Mouse (Mus musculus) CH12.LX (cell line): Measurements from ENCODE around the gene Thrap3. TPM values are rescaled to one million over a fixed set of nuclear protein-coding genes. Genes with fewer than 3 reads are reported as not detected.
A peak's percentile ranks its signal among the peaks of the same experiment; 100 is the strongest.

Source experiments
- DNase-seq: peaks from one replicate; pipeline ENCODE4 v3.0.0-alpha.2; 2013; ENCODE audit errors: extremely low read depth
- H3K27ac ChIP-seq: 2 replicates; pipeline ENCODE4 v1.5.1; 2012; ENCODE audit warnings: low read depth, mild to moderate bottlenecking, control low read depth, moderate library complexity; ENCODE audit not compliant: insufficient read depth
- H3K27me3 ChIP-seq: replicated peaks from 2 replicates; pipeline ENCODE3; 2012; ENCODE audit warnings: inconsistent platforms
- H3K36me3 ChIP-seq, 2 experiments: replicated peaks in 1 of 2; 2 replicates each; pipeline versions ENCODE3 to v1.6.1; 2012; ENCODE audit warnings: inconsistent platforms in 1 of 2, low read length in 1 of 2, mild to moderate bottlenecking in 1 of 2, mixed read lengths in 1 of 2, moderate library complexity in 1 of 2; ENCODE audit not compliant: control insufficient read depth in 1 of 2, insufficient read depth in 1 of 2
- H3K4me1 ChIP-seq, 2 experiments: 2 replicates each; pipeline ENCODE4 v1.6.1; 2012; ENCODE audit warnings: inconsistent platforms in 1 of 2, moderate library complexity in 1 of 2; ENCODE audit not compliant: insufficient read depth in 2 of 2, control insufficient read depth in 1 of 2
- H3K4me2 ChIP-seq: 2 replicates; pipeline ENCODE4 v1.6.1; 2012; ENCODE audit warnings: low read depth, mild to moderate bottlenecking, control low read depth; ENCODE audit not compliant: poor library complexity, insufficient read depth, severe bottlenecking
- H3K4me3 ChIP-seq, 3 experiments: fragments of 150-350 bp in 1 of 3; sonication (generic) in 1 of 3; replicated peaks in 1 of 3; 2 replicates each; pipeline versions ENCODE3 to v1.5.1; 2011 to 2012; ENCODE audit warnings: low read depth in 2 of 3, low read length in 2 of 3, mild to moderate bottlenecking in 2 of 3, moderate library complexity in 2 of 3, control low read depth in 1 of 3, improper control_type of control experiment in 1 of 3, inconsistent platforms in 1 of 3, mixed read lengths in 1 of 3; ENCODE audit not compliant: poor library complexity in 1 of 3
- H3K79me2 ChIP-seq: replicated peaks from 2 replicates; pipeline ENCODE4 v1.6.1; 2012; ENCODE audit warnings: mild to moderate bottlenecking, moderate library complexity; ENCODE audit not compliant: control insufficient read depth, poor library complexity, insufficient read depth, severe bottlenecking; ENCODE audit errors: extremely low read depth
- H3K9ac ChIP-seq: 2 replicates; pipeline ENCODE4 v1.6.1; 2012; ENCODE audit warnings: low read depth, mild to moderate bottlenecking, control low read depth, moderate library complexity; ENCODE audit not compliant: insufficient read depth
- H3K9me3 ChIP-seq: replicated peaks from 2 replicates; pipeline ENCODE3; 2012; ENCODE audit warnings: low read length, inconsistent platforms, mixed read lengths
- E2F4 ChIP-seq: IDR thresholded peaks from 2 replicates; pipeline ENCODE4 v1.6.1; 2011; ENCODE audit warnings: low read depth, low read length, improper control_type of control experiment; ENCODE audit not compliant: insufficient replicate concordance
- ETS1 ChIP-seq: conservative IDR thresholded peaks from 2 replicates; pipeline ENCODE4 v1.6.1; 2012; ENCODE audit warnings: low read depth, mild to moderate bottlenecking, inconsistent platforms, low read length, improper control_type of control experiment, moderate library complexity
- IRF4 ChIP-seq: IDR thresholded peaks from 2 replicates; pipeline ENCODE4 v1.6.1; 2014; ENCODE audit warnings: low read depth, mild to moderate bottlenecking, inconsistent platforms, low read length, improper control_type of control experiment
- JUND ChIP-seq: conservative IDR thresholded peaks from 2 replicates; pipeline ENCODE4 v1.6.1; 2011; ENCODE audit warnings: low read depth, low read length, improper control_type of control experiment
- MAFK ChIP-seq: IDR thresholded peaks from 2 replicates; pipeline ENCODE4 v1.6.1; 2011; ENCODE audit warnings: low read length, improper control_type of control experiment; ENCODE audit not compliant: insufficient replicate concordance
- MAZ ChIP-seq: IDR thresholded peaks from 2 replicates; pipeline ENCODE4 v1.6.1; 2012; ENCODE audit warnings: low read depth, mild to moderate bottlenecking, inconsistent platforms, low read length, improper control_type of control experiment, moderate library complexity
- MXI1 ChIP-seq: IDR thresholded peaks from 2 replicates; pipeline ENCODE4 v1.6.1; 2011; ENCODE audit warnings: mild to moderate bottlenecking, low read depth, low read length, improper control_type of control experiment
- MYC ChIP-seq: IDR thresholded peaks from 2 replicates; pipeline ENCODE4 v1.6.1; 2011; ENCODE audit warnings: low read depth, mild to moderate bottlenecking, improper control_type of control experiment, low read length
- NELFE ChIP-seq: IDR thresholded peaks from 2 replicates; pipeline ENCODE4 v1.6.1; 2011; ENCODE audit warnings: low read depth, low read length, improper control_type of control experiment
- POLR2AphosphoS2 ChIP-seq: IDR thresholded peaks from 2 replicates; pipeline ENCODE4 v1.6.1; 2011; ENCODE audit warnings: low read depth, low read length, improper control_type of control experiment
- RAD21 ChIP-seq: IDR thresholded peaks from 2 replicates; pipeline ENCODE4 v1.6.1; 2011; ENCODE audit warnings: low read depth, mild to moderate bottlenecking, low read length, improper control_type of control experiment, moderate library complexity
- SMC3 ChIP-seq: IDR thresholded peaks from 2 replicates; pipeline ENCODE4 v1.6.1; 2011; ENCODE audit warnings: low read depth, low read length, improper control_type of control experiment
- TBP ChIP-seq: conservative IDR thresholded peaks from 2 replicates; pipeline ENCODE4 v1.6.1; 2011; ENCODE audit warnings: low read depth, low read length, improper control_type of control experiment
- UBTF ChIP-seq: IDR thresholded peaks from 2 replicates; pipeline ENCODE4 v1.6.1; 2012; ENCODE audit warnings: low read depth, mild to moderate bottlenecking, inconsistent platforms, low read length, improper control_type of control experiment, moderate library complexity
- USF2 ChIP-seq: conservative IDR thresholded peaks from 2 replicates; pipeline ENCODE4 v1.6.1; 2011; ENCODE audit warnings: low read depth, low read length, improper control_type of control experiment
- ZKSCAN1 ChIP-seq: IDR thresholded peaks from 2 replicates; pipeline ENCODE4 v1.6.1; 2012; ENCODE audit warnings: low read depth, inconsistent platforms, low read length, improper control_type of control experiment, borderline replicate concordance
- dilution Hi-C: fragments of 300-500 bp; cut with MboI; formaldehyde crosslinking; loops from 2 replicates; pipeline ENCODE4 v1.14.3; 2020; ENCODE audit warnings: low sequenced_read_pairs; ENCODE audit not compliant: extremely low pct_unique_long_range_greater_than_20kb, extremely low pct_ligation_motif_present
- in situ Hi-C: fragments of 300-500 bp; cut with MboI; formaldehyde crosslinking; loops from 3 replicates; pipeline ENCODE4 v1.14.3; 2019; ENCODE audit warnings: low sequenced_read_pairs, low pct_ligation_motif_present, low pct_unique_long_range_greater_than_20kb, mixed read lengths
- polyA plus RNA-seq: library from polyadenylated mRNA; unstranded; fragments of >175 nt; gene quantifications from 2 replicates; pipeline ENCODE4 v1.2.1, GENCODE M21; 2012; ENCODE audit warnings: low read depth; ENCODE audit not compliant: insufficient read length
- total RNA-seq, 2 experiments: library from RNA; depleted of rRNA; stranded (reverse); fragments of 300-350 nt in 1 of 2; fragments of >200 nt in 1 of 2; gene quantifications; 2 replicates each; pipeline ENCODE4 v1.2.3; 2012 to 2014

Thrap3 gene
- total and polyA plus RNA-seq, 3 experiments = 140 to 327 (median 183) TPM

DNA sequence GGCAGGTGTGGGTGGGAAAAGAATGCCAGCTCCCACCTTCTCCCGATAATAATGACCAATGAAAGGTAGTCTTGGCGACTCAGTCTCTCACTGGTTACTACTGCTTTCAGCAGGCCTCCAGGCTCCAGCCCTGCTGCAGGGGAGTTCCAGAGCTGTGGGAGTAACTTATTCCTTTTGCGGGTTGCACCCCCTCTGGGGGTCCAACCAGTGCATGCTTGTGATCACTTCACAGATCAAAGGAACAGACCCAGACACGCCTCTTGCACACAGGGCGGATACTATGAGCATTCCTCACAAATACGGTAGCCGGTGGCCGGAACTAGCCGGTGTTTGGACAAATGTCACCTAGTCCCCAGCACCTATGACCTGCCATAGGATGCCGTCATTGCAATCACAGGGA lies 52.8 kb downstream of the Thrap3 start:
- H3K9me3 ChIP-seq = no peaks in the 10 kb centered on the region
- no peak overlapping the region for H3K9ac ChIP-seq
- TF ChIP-seq UBTF (no peak), JUND (no peak), USF2 (no peak), MYC (no peak), MAFK (no peak), RAD21 (no peak), MAZ (no peak)
- in situ Hi-C loops = no loop called here
- H3K4me1 ChIP-seq = peaks cover 11 to 14% of the 10 kb centered on the region in 2 experiments; a peak in 3 of 4 replicates
- no peak overlapping the region for H3K27ac ChIP-seq
- dilution Hi-C loops = no loop called here
- DNase-seq = no peak
- H3K27me3 ChIP-seq = no peaks in the 10 kb centered on the region
- no peak overlapping the region for H3K4me3 ChIP-seq
- H3K4me2 ChIP-seq = no peak overlapping the region
- no peaks in the 10 kb centered on the region for H3K79me2 ChIP-seq
- H3K36me3 ChIP-seq = peaks cover 0 to 52% of the 10 kb centered on the region in 2 experiments

DNA sequence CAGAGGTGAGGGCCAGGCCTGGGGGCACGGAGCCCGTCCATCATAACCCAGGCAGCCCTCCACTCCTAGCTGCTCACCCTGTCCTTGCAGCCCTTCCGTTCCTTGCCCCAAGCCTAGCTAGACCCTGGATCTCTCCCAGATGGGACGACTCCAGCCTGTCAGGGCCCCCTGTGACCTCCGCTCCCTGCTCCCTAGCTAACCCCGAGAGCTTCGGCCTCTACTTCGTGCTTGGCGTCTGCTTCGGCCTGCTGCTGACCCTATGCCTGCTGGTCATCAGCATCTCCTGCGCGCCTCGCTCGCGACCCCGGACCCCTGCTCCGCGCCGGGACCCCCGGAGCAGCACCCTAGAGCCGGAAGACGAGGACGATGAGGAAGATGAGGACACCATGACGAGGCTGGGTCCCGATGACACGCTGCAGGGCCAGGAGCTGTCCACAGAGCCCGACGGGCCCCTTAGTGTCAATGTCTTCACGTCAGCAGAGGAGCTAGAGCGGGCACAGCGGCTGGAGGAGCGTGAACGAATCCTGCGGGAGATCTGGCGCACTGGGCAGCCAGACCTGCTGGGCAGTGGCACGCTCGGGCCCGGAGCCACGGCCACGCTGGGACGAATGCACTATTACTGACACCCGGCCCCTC lies 53.4 kb downstream of the Thrap3 start:
- dilution Hi-C loops = no loop called here
- H3K36me3 ChIP-seq = peaks cover 0 to 48% of the 10 kb centered on the region in 2 experiments
- no peak overlapping the region for H3K27ac ChIP-seq
- peaks cover 11 to 14% of the 10 kb centered on the region in 2 experiments; a peak in 3 of 4 replicates for H3K4me1 ChIP-seq
- TF ChIP-seq MAZ (no peak), POLR2AphosphoS2 (no peak), ETS1 (no peak), TBP (no peak), MXI1 (no peak), MAFK (no peak), JUND (no peak), E2F4 (no peak), IRF4 (no peak), SMC3 (no peak), ZKSCAN1 (no peak), UBTF (no peak), NELFE (no peak)
- H3K27me3 ChIP-seq = no peaks in the 10 kb centered on the region
- no peak overlapping the region for H3K9ac ChIP-seq
- H3K79me2 ChIP-seq = no peaks in the 10 kb centered on the region
- no peak for DNase-seq
- in situ Hi-C loops = no loop called here
- no peaks in the 10 kb centered on the region for H3K9me3 ChIP-seq
- 0 out of 2 replicates have a peak overlapping the region, but pooled peaks have one; percentile 1 for H3K4me2 ChIP-seq
- H3K4me3 ChIP-seq = peak overlapping the region in 2 of 3 experiments; percentile 38 to 56
